Mouse (Mus musculus) left cerebral cortex, adult 2 months (tissue): Measurements from ENCODE around the gene Jazf1. TPM values are rescaled to one million over a fixed set of nuclear protein-coding genes. Genes with fewer than 3 reads are reported as not detected.

ENCODE experiments used
- DNase-seq, 2 experiments: peaks; one replicate each; pipeline ENCODE4 v3.0.0; 2021 to 2022; ENCODE audit warnings: low spot score in 2 of 2, mixed read lengths in 1 of 2; ENCODE audit errors: extremely low spot score in 1 of 2
- H3K27ac ChIP-seq: fragments of 200-600 bp; 2 replicates; pipeline ENCODE4 v1.8.1; 2022
- H3K4me3 ChIP-seq: fragments of 200-600 bp; 2 replicates; pipeline ENCODE4 v1.8.1; 2022
- CTCF ChIP-seq: fragments of 200-600 bp; IDR thresholded peaks from 2 replicates; pipeline ENCODE4 v1.8.1; 2022; ENCODE audit warnings: antibody characterized with exemption, mild to moderate bottlenecking, moderate library complexity
- intact Hi-C: fragments of 180-260 bp; cut with DNase I; formaldehyde crosslinking; loops from one replicate; pipeline ENCODE4 v1.15.1; 2025
- total RNA-seq, 2 experiments: library from RNA; stranded (reverse); gene quantifications; 2 replicates each; pipeline ENCODE4 v1.2.3; 2021

Gene Jazf1
- total RNA-seq, 2 experiments from 2014 or later, result 25.8 to 29.0 TPM

DNA sequence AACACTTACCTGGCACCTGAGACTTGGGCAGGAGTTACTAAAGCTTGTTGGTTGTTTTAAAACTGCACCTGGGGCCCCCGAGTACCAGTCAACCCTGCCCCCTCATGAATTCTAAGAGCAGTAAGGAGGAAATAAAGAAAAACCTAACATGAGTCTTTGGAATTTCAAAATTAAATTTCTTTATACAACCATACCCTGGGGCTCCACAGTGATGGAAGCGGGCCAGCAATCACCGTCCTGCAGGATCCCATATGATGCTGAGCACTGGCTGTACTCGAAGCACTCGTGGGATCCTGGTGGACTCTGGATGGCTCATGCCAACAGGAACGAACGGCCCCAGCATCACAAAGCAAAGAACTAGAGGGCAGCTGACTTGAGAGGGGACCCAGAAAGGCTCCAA, 149.0 kb downstream of the Jazf1 start:
- H3K27ac ChIP-seq, result no peak overlapping the region
- DNase-seq, result no peak
- intact Hi-C loops, result loop anchor here (2.0 to 5.0 kb wide), 5 partner anchors 77 to 663 kb away; no protein-coding TSS in a partner anchor
- TF ChIP-seq CTCF, result no peak
- no peak overlapping the region for H3K4me3 ChIP-seq

DNA sequence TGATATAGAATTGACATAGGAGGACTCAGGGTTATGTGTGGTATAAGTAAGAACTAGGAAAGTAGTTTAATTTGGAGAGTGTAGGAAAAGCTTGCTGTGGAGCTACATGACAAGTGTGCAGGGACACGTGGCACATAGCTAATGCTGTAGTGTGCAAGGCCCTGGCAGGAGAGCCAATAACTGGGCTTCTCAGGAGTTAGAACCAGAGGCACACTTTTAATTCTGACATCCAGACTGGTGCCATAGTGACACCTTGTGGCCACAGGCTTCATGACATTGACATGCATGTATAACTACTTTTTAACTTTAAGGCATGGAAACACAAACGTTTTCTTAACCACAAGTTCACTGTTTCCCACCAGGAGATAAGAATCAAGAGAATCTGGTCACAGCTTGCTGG, 149.5 kb downstream of the Jazf1 start:
- DNase-seq, result peak; percentile 72 to 76
- intact Hi-C loops, result loop anchor here (2.0 to 5.0 kb wide), 5 partner anchors 76 to 662 kb away; no protein-coding TSS in a partner anchor

DNA sequence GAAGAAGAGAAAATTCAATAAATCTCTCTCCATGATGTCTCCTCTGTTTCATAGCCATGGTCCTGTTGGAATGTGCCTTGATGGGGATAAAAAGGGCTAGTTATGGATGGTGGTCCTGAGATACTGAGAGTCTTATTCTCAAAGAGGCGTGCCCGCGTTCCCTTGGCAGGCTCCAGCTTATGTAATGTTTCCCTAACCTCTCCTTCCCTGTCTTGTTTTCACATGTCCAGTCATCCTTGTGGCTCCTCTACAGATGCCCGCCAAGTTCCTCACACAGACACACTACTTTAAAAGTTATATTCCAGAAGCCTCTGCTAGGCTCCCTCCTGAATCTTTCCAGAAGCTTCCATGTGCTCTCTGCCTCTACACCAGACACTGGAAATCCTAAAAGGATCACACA, 151.0 kb downstream of the Jazf1 start:
- intact Hi-C loops, result loop anchor here (5.0 kb wide), 3 partner anchors 135 to 255 kb away; no protein-coding TSS in a partner anchor
- no peak for DNase-seq
- no peak overlapping the region for H3K4me3 ChIP-seq
- H3K27ac ChIP-seq, result no peak overlapping the region
- TF ChIP-seq CTCF, result no peak

More for the DNA sequence above, 149.5 kb downstream of the Jazf1 start:
- Histone ChIP-seq H3K27ac (no peak overlapping the region), H3K4me3 (no peak overlapping the region)
- TF ChIP-seq CTCF, result peak; percentile 89

DNA sequence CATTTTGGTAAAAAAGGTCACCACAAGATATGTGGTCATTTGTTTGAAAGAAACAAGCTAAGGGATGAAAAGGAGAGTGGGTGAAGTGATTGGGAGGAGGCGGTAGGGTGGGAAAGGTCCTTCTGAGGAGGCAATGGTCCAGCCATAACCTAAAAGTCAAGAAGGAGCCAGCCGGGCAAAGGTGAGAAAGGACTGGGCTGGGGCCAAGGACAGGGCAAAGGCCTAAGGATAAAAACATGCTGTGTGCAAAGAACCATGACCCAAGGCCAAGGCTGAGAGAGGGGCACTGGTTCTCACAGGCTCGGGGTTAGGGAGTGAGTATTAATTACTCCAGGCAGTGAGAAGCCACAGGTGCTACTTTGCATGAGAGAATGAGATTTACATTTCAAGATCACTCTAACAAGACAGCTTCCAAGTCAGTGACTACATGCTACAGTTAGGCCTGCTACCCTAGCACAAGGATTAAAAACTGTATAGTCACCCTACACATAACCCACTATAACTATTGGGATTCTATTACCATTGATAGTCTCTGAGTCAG, 151.5 kb downstream of the Jazf1 start:
- intact Hi-C loops, result loop anchor here (5.0 kb wide), 3 partner anchors 135 to 255 kb away; no protein-coding TSS in a partner anchor
- H3K4me3 ChIP-seq, result no peak overlapping the region

DNA sequence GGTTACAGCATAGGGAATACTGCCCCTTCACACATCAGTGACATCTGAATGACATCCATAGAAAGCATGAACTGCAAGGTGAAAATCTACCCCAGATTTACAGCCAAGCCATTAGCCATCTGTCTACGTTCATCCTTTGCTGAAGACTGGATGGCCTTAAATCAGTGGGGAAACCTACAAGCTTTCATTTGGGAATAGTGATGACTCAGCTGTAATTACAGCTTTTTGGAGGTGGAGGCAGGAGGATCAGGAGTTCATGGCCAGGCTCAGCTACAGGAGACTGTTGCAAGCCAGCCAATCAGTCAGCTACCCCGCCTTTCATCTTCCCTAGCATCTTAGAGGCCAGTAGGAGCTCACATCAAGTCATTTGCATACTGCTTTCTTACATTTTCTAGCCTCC, 153.5 kb downstream of the Jazf1 start:
- no peak for TF ChIP-seq CTCF
- Histone ChIP-seq H3K4me3 (no peak overlapping the region), H3K27ac (no peak overlapping the region)
- DNase-seq, result no peak
- intact Hi-C loops, result loop anchor here (5.0 kb wide), 3 partner anchors 133 to 253 kb away; no protein-coding TSS in a partner anchor

More for the DNA sequence above, 151.5 kb downstream of the Jazf1 start:
- no peak for DNase-seq
- H3K27ac ChIP-seq, result no peak overlapping the region
- TF ChIP-seq CTCF, result no peak

DNA sequence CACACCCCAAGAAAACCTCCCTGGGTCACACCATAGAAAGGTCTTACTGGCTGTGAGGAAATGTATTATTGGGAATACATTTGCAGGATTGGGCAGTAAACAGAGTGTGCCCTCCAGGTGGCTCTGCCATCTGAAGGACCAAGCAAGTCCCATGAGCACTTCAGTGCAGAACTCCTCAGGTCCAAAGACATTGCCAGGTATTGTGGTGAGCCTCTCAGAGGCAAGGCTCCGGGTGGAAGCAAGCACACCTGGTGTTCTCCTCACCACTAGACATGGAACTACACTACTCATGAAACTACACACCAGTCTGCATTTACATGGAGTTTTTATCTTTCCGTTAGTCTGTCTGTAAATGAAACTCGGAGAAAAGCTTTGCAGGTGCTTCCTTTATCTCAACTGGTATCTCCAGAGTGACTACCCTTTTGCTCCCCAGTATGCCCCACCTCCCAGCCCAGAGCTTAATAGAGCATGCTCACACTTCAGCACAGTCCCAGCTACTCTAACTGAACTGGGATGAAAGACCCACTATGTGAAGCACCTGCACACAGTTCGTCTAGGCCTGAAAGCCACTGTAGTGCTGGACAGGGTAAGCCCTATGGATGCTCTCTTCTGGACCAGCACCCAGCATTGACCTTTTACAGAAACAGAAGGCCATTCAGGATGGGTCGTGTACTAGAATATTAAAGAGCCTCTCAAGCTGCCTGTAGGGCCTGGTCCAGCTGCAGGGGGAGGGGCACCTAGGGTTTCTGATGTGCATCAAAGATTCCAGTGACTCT, 156.1 kb downstream of the Jazf1 start:
- Histone ChIP-seq H3K27ac (no peak overlapping the region), H3K4me3 (no peak overlapping the region)
- intact Hi-C loops, result no loop called here
- no peak for TF ChIP-seq CTCF
- no peak for DNase-seq

DNA sequence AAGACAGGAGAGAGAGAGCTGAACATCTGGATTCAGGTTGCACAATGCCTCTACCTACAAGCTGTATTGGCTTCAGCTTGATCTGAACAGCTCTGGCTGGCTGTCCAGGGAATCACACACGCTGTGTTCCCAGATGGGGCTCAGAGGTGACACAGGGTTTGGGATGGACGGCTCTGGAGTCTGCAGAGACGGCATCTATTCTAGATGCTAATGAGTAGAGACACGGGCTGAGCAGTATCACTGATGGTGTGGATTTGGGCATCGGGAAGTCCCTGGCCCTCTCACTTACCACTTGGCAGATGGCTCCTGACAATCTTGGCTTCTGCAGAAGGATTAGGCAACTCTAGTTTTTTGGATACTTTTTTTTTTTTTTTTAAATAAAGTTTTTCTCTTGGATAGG, 161.6 kb downstream of the Jazf1 start:
- no peak for DNase-seq
- Histone ChIP-seq H3K4me3 (no peak overlapping the region), H3K27ac (no peak overlapping the region)
- TF ChIP-seq CTCF, result no peak
- intact Hi-C loops, result no loop called here

DNA sequence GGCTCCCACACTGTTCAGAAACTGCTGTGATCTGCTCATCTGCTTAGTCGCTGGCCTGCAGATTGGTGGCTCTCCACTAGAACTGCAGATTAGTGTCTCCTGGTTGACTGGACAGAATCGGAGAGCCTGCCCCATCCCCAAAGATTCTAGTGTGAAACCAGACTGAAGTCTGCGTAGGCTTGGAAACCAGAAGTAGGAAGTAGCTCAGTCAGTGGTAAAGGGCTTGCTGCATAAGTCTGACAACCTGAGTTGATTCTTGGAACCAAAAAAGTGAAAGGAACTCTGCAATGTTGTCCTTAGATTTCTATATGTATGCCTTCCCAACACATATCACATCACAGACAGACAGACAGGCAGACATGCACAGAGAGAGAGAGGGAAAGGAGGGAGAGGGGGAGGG, 163.3 kb downstream of the Jazf1 start:
- TF ChIP-seq CTCF, result no peak
- no peak for DNase-seq
- intact Hi-C loops, result no loop called here
- Histone ChIP-seq H3K4me3 (no peak overlapping the region), H3K27ac (no peak overlapping the region)

DNA sequence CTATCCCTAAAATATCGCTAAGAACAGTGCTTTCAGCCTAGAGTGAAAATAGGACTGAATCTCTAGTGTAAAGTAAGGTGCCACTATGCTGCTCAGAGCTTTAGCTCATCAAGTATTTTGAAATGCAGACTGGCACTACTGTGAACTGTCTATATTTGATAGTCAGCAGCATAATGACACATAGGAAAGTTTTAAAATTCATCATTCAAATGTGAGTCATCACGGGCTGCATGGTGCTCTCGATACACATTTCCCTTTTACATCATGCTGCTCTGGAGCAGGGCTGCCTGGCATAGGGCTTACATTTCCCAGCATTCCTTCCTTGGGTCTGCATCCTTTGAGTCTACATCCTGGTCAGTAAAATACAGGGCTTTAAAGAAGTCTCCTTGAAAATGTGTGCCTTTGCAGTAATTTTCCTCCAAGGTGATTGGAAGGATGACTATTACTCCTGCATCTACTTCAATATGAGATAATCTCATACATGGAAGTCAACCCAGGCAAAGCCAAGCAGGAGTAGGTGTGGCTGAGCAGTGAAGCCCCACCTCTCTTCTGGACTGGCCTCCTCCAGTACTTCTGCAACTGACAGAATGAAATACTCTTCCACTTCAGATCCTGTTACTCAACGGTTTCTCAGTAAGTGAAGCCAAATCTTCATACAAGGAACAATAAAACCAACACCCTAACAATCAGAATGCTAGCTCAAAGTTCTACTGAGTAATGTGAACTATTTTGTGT, 165.0 kb downstream of the Jazf1 start:
- no peak overlapping the region for H3K4me3 ChIP-seq
- no peak for DNase-seq
- no peak overlapping the region for H3K27ac ChIP-seq
- no peak for TF ChIP-seq CTCF
- intact Hi-C loops, result no loop called here

DNA sequence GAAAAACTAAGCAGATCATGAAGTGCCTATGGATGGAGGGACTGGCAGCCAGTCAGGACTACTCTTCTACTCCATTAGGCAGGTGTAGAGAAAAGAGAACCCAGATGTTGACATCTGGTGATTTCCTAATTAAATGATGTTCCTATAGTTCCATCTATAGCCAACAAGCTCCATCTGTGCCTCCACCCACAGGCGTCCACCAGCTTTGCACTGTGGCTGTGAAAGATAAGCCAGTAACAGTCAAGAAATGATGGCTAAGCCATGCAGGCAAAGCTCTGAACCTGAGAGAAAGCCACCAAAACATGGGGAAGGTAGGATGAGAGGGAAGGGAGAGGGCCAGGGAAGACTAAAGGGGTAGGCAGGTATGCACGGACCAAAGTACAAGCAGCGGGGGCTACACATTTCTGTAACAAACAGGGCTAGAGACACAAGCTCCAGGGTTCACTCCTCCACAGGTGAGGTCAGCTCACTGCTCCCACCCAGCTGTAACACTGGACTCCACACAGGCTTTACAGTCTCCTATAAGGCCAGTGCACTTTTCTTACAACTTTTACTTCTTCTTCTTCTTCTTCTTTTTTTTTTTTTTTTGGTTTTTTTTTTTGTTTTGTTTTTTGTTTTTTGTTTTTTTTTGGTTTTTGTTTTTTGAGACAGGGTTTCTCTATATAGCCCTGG, 168.7 kb downstream of the Jazf1 start:
- DNase-seq, result no peak
- no peak for TF ChIP-seq CTCF
- Histone ChIP-seq H3K4me3 (no peak overlapping the region), H3K27ac (no peak overlapping the region)
- intact Hi-C loops, result no loop called here

DNA sequence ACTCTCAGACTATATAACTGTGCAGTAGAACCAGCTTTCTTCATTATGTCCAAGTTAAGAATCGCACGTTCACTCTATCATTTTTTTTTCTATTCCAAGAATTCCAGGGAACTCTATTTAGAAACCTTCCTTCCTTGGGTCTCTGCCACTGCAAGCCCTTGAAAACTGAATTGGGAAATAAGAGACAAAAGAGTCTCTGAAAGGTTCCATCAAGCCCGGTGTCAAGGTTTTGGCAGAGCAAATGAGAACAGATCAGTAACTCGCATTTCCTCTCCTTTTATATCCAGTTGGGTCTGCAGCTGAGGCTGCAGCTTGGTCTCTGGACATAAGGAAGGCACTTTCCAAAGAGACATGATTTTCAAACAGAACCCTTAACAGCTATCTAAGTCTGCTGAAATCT, 173.4 kb downstream of the Jazf1 start:
- DNase-seq, result no peak
- intact Hi-C loops, result no loop called here
- no peak overlapping the region; the same call in 1 of the 2 replicates for H3K27ac ChIP-seq

More for the DNA sequence above, 173.4 kb downstream of the Jazf1 start:
- H3K4me3 ChIP-seq, result no peak overlapping the region
- no peak for TF ChIP-seq CTCF
